Mouse (Mus musculus): ENCODE measurements around the gene Rragd. TPM values are rescaled to one million over a fixed set of nuclear protein-coding genes. Genes with fewer than 3 reads are reported as not detected.

Gene Rragd
- polyA plus RNA-seq, 1 experiment from 2014 or later: 41.9 TPM

- ATAC-seq (replicated peaks; ENCODE audit: extremely low read depth, insufficient read depth, low FRiP score): peak; percentile 65; the same call in 1 of the 2 replicates
- H3K27ac ChIP-seq (ENCODE audit: low read length): no peak overlapping the region
- no peaks in the 10 kb centered on the region for H3K4me1 ChIP-seq (ENCODE audit: control insufficient read depth, insufficient read depth, low read length)
- WGBS: 45% methylated on average over 9 of the region's 9 CpGs
- H3K27me3 ChIP-seq (ENCODE audit: control insufficient read depth, insufficient read depth, low read length): no peaks in the 10 kb centered on the region
- H3K9me3 ChIP-seq (replicated peaks; ENCODE audit: control insufficient read depth, low read length): no peaks in the 10 kb centered on the region; the same call in 1 of the 2 replicates
- no peak overlapping the region for H3K4me3 ChIP-seq (ENCODE audit: low read length)
- H3K9ac ChIP-seq (ENCODE audit: low read length): no peak overlapping the region
- H3K36me3 ChIP-seq (ENCODE audit: control insufficient read depth, insufficient read depth): peaks cover 11% of the 10 kb centered on the region
- no peak overlapping the region for H3K4me2 ChIP-seq (ENCODE audit: low read depth, low read length)
Observed at GRCm38 (mm10) chr4:33018361-33018999, 35.6 kb downstream of the Rragd start.

DNA sequence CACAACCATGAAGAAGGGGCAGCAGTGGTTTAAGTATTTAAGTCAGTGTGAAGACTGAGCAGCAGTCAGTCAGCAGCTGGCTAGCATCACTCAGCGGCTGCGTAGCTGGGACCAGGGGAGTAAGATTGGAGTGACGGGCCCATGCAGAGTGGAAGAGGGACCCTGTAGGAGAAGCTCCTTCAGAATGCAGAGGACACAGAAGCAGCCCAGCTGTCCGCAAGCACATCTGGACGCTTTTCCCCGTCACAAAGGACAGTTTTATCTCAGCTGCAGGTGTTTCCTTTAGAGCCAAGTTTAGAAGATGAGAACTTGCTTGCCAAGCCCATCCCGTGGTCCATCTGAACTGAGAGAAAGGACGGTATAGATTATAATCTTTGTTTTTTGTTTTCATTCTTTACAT, 41.6 kb downstream of the Rragd start:
- Histone ChIP-seq H3K9me3 (replicated peaks; ENCODE audit: control insufficient read depth, low read length) (no peaks in the 10 kb centered on the region), H3K9ac (ENCODE audit: low read length) (no peak overlapping the region), H3K4me1 (ENCODE audit: control insufficient read depth, insufficient read depth, low read length) (no peaks in the 10 kb centered on the region), H3K4me2 (ENCODE audit: low read depth, low read length) (no peak overlapping the region), H3K27me3 (ENCODE audit: control insufficient read depth, insufficient read depth, low read length) (no peaks in the 10 kb centered on the region), H3K36me3 (ENCODE audit: control insufficient read depth, insufficient read depth) (peaks cover 9% of the 10 kb centered on the region), H3K27ac (ENCODE audit: low read length) (no peak overlapping the region), H3K4me3 (ENCODE audit: low read length) (no peak overlapping the region)
- 0 out of 2 replicates have a peak, but pooled peaks have one; percentile 41 for ATAC-seq (replicated peaks; ENCODE audit: extremely low read depth, insufficient read depth, low FRiP score)
- WGBS: 30% methylated on average over 8 of the region's 8 CpGs

DNA sequence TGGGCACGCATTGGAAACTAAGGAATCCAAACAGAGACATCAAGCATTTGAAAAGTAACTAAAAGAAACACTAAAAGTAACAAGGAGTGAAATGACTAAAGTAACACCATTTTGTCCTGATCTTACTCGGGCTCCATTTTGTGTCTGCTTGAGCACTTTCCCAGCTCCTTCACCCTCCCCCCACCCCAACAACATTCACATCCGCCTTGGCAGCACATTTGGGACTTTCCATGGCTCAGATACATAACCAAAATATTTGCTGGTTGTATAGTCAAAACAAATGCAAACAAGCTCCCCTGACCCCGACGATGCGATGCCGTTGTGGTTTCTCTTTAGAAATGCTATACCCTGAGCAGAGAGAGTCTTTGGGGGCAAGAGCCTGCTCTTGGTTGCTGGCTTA, 46.3 kb downstream of the Rragd start:
- no peak overlapping the region for H3K4me2 ChIP-seq (ENCODE audit: low read depth, low read length)
- H3K36me3 ChIP-seq (ENCODE audit: control insufficient read depth, insufficient read depth): peaks cover 9% of the 10 kb centered on the region
- H3K27me3 ChIP-seq (ENCODE audit: control insufficient read depth, insufficient read depth, low read length): no peaks in the 10 kb centered on the region
- H3K4me3 ChIP-seq (ENCODE audit: low read length): no peak overlapping the region
- peaks cover 17% of the 10 kb centered on the region for H3K4me1 ChIP-seq (ENCODE audit: control insufficient read depth, insufficient read depth, low read length)
- H3K9ac ChIP-seq (ENCODE audit: low read length): no peak overlapping the region
- no peak overlapping the region for H3K27ac ChIP-seq (ENCODE audit: low read length)
- 89% methylated on average over 7 of the region's 7 CpGs for WGBS
- ATAC-seq (replicated peaks; ENCODE audit: extremely low read depth, insufficient read depth, low FRiP score): no peak
- no peaks in the 10 kb centered on the region for H3K9me3 ChIP-seq (replicated peaks; ENCODE audit: control insufficient read depth, low read length)

GRCm38 (mm10) chr4:33030264-33031194, 47.7 kb downstream of the Rragd start:
- Histone ChIP-seq H3K9ac (ENCODE audit: low read length) (peak overlapping the region; percentile 97), H3K27me3 (ENCODE audit: control insufficient read depth, insufficient read depth, low read length) (no peaks in the 10 kb centered on the region), H3K4me1 (ENCODE audit: control insufficient read depth, insufficient read depth, low read length) (peaks cover 17% of the 10 kb centered on the region), H3K4me2 (ENCODE audit: low read depth, low read length) (peak overlapping the region; percentile 82), H3K9me3 (replicated peaks; ENCODE audit: control insufficient read depth, low read length) (peaks cover 4% of the 10 kb centered on the region), H3K4me3 (ENCODE audit: low read length) (peak overlapping the region; percentile 78), H3K27ac (ENCODE audit: low read length) (peak overlapping the region; percentile 89), H3K36me3 (ENCODE audit: control insufficient read depth, insufficient read depth) (peaks cover 14% of the 10 kb centered on the region)
- ATAC-seq (replicated peaks; ENCODE audit: extremely low read depth, insufficient read depth, low FRiP score): peak; percentile 76
- WGBS: 3% methylated on average over 49 of the region's 55 CpGs

DNA sequence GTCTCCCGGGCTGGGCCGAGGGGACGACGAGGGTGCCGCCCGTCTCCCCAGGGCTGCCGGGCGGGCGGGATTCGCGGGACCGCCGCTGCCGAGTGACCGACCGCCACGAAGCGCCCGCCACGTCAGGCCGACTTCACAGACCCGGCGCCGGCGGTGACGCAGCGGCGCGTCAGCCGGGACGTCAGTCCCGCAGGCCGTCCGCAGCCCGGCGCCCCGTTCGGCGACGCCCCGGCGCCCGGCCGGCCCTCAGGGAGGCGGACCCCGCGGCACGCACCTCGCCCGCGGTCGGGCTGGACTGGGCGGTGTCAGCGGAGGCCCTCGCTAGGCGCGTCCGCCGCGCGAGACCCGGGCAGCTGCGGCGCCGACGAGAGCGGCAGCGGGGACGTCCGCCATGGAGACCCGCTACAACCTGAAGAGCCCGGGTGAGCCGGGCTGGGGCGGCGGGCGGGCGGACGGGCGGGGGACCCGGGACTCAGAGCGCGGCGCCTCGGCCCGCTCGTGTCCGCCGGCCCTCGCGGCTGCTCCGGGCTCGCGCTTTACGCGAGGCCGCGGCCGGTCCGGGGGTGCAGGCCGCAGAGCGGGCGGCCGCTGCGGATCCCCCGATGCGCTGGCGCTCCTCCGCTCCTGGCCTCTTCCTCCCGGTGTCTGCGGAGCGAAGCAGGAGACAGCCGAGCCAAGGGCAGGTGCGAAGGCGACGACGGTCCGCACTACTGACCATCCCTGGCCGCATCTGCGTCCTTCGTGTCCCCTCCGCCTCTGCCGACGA, 48.5 kb downstream of the Rragd start, which contains the start of gene Ube2j1:
Ube2j1 (plus strand) TSS at position 222 of the 766 bp plus-strand sequence.
- Histone ChIP-seq H3K27me3 (ENCODE audit: control insufficient read depth, insufficient read depth, low read length) (no peaks in the 10 kb centered on the region), H3K36me3 (ENCODE audit: control insufficient read depth, insufficient read depth) (peaks cover 16% of the 10 kb centered on the region)
- ATAC-seq (replicated peaks; ENCODE audit: extremely low read depth, insufficient read depth, low FRiP score): peak; percentile 98

DNA sequence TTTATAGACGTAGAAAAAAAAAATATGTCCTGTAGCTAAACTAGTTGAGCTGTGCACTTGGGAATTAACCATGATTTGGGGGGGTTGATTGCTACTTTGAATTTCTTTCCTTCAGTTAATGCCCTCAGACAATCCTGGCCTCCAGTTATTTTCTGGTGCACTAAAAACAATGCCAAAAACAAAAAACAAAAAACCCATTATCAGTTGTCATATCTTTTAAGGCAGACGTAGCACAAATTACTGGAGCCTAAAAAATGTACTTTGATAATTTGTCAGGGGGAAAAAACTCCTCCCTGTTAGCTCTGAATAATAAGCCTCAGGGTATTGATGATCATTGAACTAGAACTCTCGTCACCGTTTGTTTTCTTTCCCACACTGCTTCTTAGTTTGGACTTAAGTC, 49.2 kb downstream of the Rragd start:
- Histone ChIP-seq H3K4me3 (ENCODE audit: low read length) (peak overlapping the region; percentile 78), H3K4me1 (ENCODE audit: control insufficient read depth, insufficient read depth, low read length) (peaks cover 17% of the 10 kb centered on the region), H3K27ac (ENCODE audit: low read length) (peak overlapping the region; percentile 89), H3K36me3 (ENCODE audit: control insufficient read depth, insufficient read depth) (peaks cover 11% of the 10 kb centered on the region), H3K4me2 (ENCODE audit: low read depth, low read length) (peak overlapping the region; percentile 82), H3K27me3 (ENCODE audit: control insufficient read depth, insufficient read depth, low read length) (no peaks in the 10 kb centered on the region), H3K9ac (ENCODE audit: low read length) (peak overlapping the region; percentile 97), H3K9me3 (replicated peaks; ENCODE audit: control insufficient read depth, low read length) (peaks cover 5% of the 10 kb centered on the region)
- WGBS: 29% methylated on average over 4 of the region's 4 CpGs
- no peak for ATAC-seq (replicated peaks; ENCODE audit: extremely low read depth, insufficient read depth, low FRiP score)

More for the DNA sequence above, 48.5 kb downstream of the Rragd start, which contains the start of gene Ube2j1:
- under 1% methylated on average over 116 of the region's 123 CpGs for WGBS
- Histone ChIP-seq H3K4me2 (ENCODE audit: low read depth, low read length) (peak within 1 kb of the TSS; percentile 82), H3K27ac (ENCODE audit: low read length) (peak within 1 kb of the TSS; percentile 89), H3K9ac (ENCODE audit: low read length) (peak within 1 kb of the TSS; percentile 97), H3K4me1 (ENCODE audit: control insufficient read depth, insufficient read depth, low read length) (peaks cover 17% of the 10 kb centered on the region), H3K9me3 (replicated peaks; ENCODE audit: control insufficient read depth, low read length) (peaks cover 5% of the 10 kb centered on the region), H3K4me3 (ENCODE audit: low read length) (peak within 1 kb of the TSS; percentile 78)

DNA sequence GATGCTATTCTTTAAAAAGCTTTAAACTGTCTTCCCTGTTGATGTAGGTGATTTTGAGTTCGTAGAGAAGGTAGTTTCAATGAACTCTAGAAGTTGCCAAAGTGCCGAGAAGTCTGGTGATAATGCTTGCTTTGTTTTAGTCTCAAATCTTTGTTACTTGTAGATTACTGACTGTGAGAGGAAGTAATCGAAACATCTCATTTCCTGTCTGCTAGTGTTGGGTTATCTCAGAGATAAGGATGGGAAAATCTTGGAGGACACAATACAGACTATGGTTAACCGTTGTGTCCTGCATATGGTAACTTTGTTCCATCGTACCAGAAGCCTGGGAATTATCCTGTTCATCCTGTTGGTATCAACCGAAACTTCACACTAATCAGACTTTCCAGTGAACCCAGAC, 50.7 kb downstream of the Rragd start:
- peaks cover 12% of the 10 kb centered on the region; the same call in 1 of the 2 replicates for H3K36me3 ChIP-seq (ENCODE audit: control insufficient read depth, insufficient read depth)
- WGBS: 52% methylated on average over 6 of the region's 6 CpGs
- peaks cover 5% of the 10 kb centered on the region for H3K9me3 ChIP-seq (replicated peaks; ENCODE audit: control insufficient read depth, low read length)
- peaks cover 17% of the 10 kb centered on the region for H3K4me1 ChIP-seq (ENCODE audit: control insufficient read depth, insufficient read depth, low read length)
- H3K4me3 ChIP-seq (ENCODE audit: low read length): no peak overlapping the region
- H3K27me3 ChIP-seq (ENCODE audit: control insufficient read depth, insufficient read depth, low read length): no peaks in the 10 kb centered on the region
- no peak overlapping the region for H3K4me2 ChIP-seq (ENCODE audit: low read depth, low read length)
- no peak overlapping the region for H3K9ac ChIP-seq (ENCODE audit: low read length)
- no peak overlapping the region for H3K27ac ChIP-seq (ENCODE audit: low read length)
- no peak for ATAC-seq (replicated peaks; ENCODE audit: extremely low read depth, insufficient read depth, low FRiP score)

GRCm38 (mm10) chr4:33039826-33040225, 57.0 kb downstream of the Rragd start:
- Histone ChIP-seq H3K27me3 (ENCODE audit: control insufficient read depth, insufficient read depth, low read length) (no peaks in the 10 kb centered on the region), H3K27ac (ENCODE audit: low read length) (no peak overlapping the region), H3K9me3 (replicated peaks; ENCODE audit: control insufficient read depth, low read length) (peaks cover 5% of the 10 kb centered on the region), H3K4me1 (ENCODE audit: control insufficient read depth, insufficient read depth, low read length) (no peaks in the 10 kb centered on the region), H3K4me3 (ENCODE audit: low read length) (no peak overlapping the region), H3K4me2 (ENCODE audit: low read depth, low read length) (no peak overlapping the region), H3K9ac (ENCODE audit: low read length) (no peak overlapping the region), H3K36me3 (ENCODE audit: control insufficient read depth, insufficient read depth) (peaks cover 43% of the 10 kb centered on the region)
- no peak for ATAC-seq (replicated peaks; ENCODE audit: extremely low read depth, insufficient read depth, low FRiP score)
- 80% methylated on average over 4 of the region's 4 CpGs for WGBS

All from heart, embryonic 16.5 days (tissue).